Mouse (Mus musculus): Measurements from ENCODE around the gene Igsf3.

The Igsf3 gene

GRCm38 (mm10) chr3:101372345-101372980 lies 4.4 kb upstream of the Igsf3 start:
- peak; percentile 82 for DNase-seq (ENCODE audit: low read depth)

GRCm38 (mm10) chr3:101377256-101378024 lies 557 bp downstream of the Igsf3 start:
- peak; percentile 35 for DNase-seq (ENCODE audit: low read depth)

GRCm38 (mm10) chr3:101378102-101378501 lies 1.2 kb downstream of the Igsf3 start:
- no peak for DNase-seq (ENCODE audit: low read depth)

- no peak for DNase-seq (ENCODE audit: low read depth)
These were observed 2.9 kb downstream of the Igsf3 start for GRCm38 (mm10) chr3:101379789-101380188.

- DNase-seq (ENCODE audit: low read depth): no peak
These were observed 4.8 kb downstream of the Igsf3 start for GRCm38 (mm10) chr3:101381691-101382090.

GRCm38 (mm10) chr3:101382751-101383150 lies 5.9 kb downstream of the Igsf3 start:
- DNase-seq (ENCODE audit: low read depth): no peak

- DNase-seq (ENCODE audit: low read depth): no peak
These were observed 9.6 kb downstream of the Igsf3 start for GRCm38 (mm10) chr3:101386430-101387016.

GRCm38 (mm10) chr3:101387849-101388248 lies 11.0 kb downstream of the Igsf3 start:
- DNase-seq (ENCODE audit: low read depth): no peak

- DNase-seq (ENCODE audit: low read depth): no peak
These were observed 12.7 kb downstream of the Igsf3 start for GRCm38 (mm10) chr3:101389566-101389965.

- no peak for DNase-seq (ENCODE audit: low read depth)
These were observed 13.6 kb downstream of the Igsf3 start for GRCm38 (mm10) chr3:101390472-101390871.

- DNase-seq (ENCODE audit: low read depth): no peak
These were observed 15.1 kb downstream of the Igsf3 start for GRCm38 (mm10) chr3:101391991-101392390.

- no peak for DNase-seq (ENCODE audit: low read depth)
These were observed 16.3 kb downstream of the Igsf3 start for GRCm38 (mm10) chr3:101393103-101393644.

- DNase-seq (ENCODE audit: low read depth): no peak
These were observed 17.0 kb downstream of the Igsf3 start for GRCm38 (mm10) chr3:101393659-101394539.

GRCm38 (mm10) chr3:101395341-101395740 lies 18.5 kb downstream of the Igsf3 start:
- DNase-seq (ENCODE audit: low read depth): no peak

- DNase-seq (ENCODE audit: low read depth): no peak
These were observed 19.2 kb downstream of the Igsf3 start for GRCm38 (mm10) chr3:101396061-101396460.

- DNase-seq (ENCODE audit: low read depth): no peak
These were observed 19.9 kb downstream of the Igsf3 start for GRCm38 (mm10) chr3:101396726-101397263.

- no peak for DNase-seq (ENCODE audit: low read depth)
These were observed 20.5 kb downstream of the Igsf3 start for GRCm38 (mm10) chr3:101397422-101397821.

- DNase-seq (ENCODE audit: low read depth): no peak
These were observed 21.3 kb downstream of the Igsf3 start for GRCm38 (mm10) chr3:101398071-101398786.

GRCm38 (mm10) chr3:101398877-101399276 lies 22.0 kb downstream of the Igsf3 start:
- DNase-seq (ENCODE audit: low read depth): no peak

GRCm38 (mm10) chr3:101401501-101401900 lies 24.6 kb downstream of the Igsf3 start:
- no peak for DNase-seq (ENCODE audit: low read depth)

Measured in naive thymus-derived CD4-positive, alpha-beta T cell, adult 2 months (primary cell).